ENCODE assay signal across 17 mouse cellular contexts in the genomic region with DNA sequence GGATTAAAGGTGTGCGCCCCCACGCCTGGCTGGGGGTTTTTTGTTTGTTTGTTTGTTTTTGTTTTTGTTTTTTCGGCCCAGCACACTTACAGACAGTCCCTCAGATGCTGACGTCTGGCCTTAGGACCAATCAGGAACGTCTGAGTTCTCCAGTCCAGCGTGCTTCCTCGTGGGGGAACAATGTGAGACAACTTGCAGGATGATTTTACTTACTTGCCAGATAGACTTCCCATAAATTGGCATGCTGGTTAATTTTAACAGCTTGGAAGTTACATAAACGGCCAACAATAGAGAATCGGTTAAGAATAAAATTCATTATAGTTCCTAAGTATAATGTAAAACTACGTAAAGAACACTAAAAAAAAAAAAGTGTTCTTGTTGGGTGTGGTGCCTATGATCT.
"Had no signal": no experiment of that assay in that cellular context is flagged by ENCODE, and none has a peak within 500 bp of the region (broad histone marks: within the 10 kb centered on the region; RNA-seq: fewer than 3 reads in every experiment).

No protein-coding gene starts in this region.

- H3K9me3 ChIP-seq: intestine, embryonic 15.5 days; kidney, embryonic 15.5 days; limb, embryonic 12.5 days; limb, embryonic 15.5 days; midbrain, embryonic 12.5 days; neural tube, embryonic 12.5 days; neural tube, embryonic 15.5 days had no signal

- H3K36me3 ChIP-seq: intestine, embryonic 15.5 days; kidney, embryonic 15.5 days; limb, embryonic 12.5 days; limb, embryonic 15.5 days; midbrain, embryonic 12.5 days; neural tube, embryonic 12.5 days; neural tube, embryonic 15.5 days had no signal

- H3K4me1 ChIP-seq: intestine, embryonic 15.5 days; limb, embryonic 15.5 days; midbrain, embryonic 12.5 days had no signal

- H3K27me3 ChIP-seq: intestine, embryonic 15.5 days; kidney, embryonic 15.5 days; limb, embryonic 12.5 days; limb, embryonic 15.5 days; midbrain, embryonic 12.5 days; neural tube, embryonic 12.5 days; neural tube, embryonic 15.5 days had no signal

- H3K27ac ChIP-seq: intestine, embryonic 15.5 days; kidney, embryonic 15.5 days; limb, embryonic 12.5 days; limb, embryonic 15.5 days; liver, embryonic 14.5 days; macrophage; midbrain, embryonic 12.5 days; neural tube, embryonic 12.5 days; neural tube, embryonic 15.5 days; stomach, postnatal 0 days had no signal

- DNase-seq: kidney, adult 11 months; kidney, adult 8-10 months; kidney, postnatal 10 days; lung, embryonic 14.5 days; retina, postnatal 1 day; right cerebral cortex, postnatal 4 days had no signal

- H3K4me3 ChIP-seq: intestine, embryonic 15.5 days; kidney, embryonic 15.5 days; limb, embryonic 12.5 days; limb, embryonic 15.5 days; midbrain, embryonic 12.5 days; neural tube, embryonic 12.5 days; neural tube, embryonic 15.5 days had no signal

- H3K9ac ChIP-seq: intestine, embryonic 15.5 days; kidney, embryonic 15.5 days; limb, embryonic 12.5 days; limb, embryonic 15.5 days; liver, embryonic 14.5 days; liver, postnatal 0 days; lung, embryonic 14.5 days; midbrain, embryonic 12.5 days; neural tube, embryonic 12.5 days; neural tube, embryonic 15.5 days had no signal

- H3K4me2 ChIP-seq: intestine, embryonic 15.5 days; limb, embryonic 12.5 days; limb, embryonic 15.5 days; lung, embryonic 14.5 days; midbrain, embryonic 12.5 days; neural tube, embryonic 12.5 days; neural tube, embryonic 15.5 days had no signal
